Mouse (Mus musculus) stomach, embryonic 16.5 days (tissue): ENCODE results near the gene Il1rapl2. TPM values are rescaled to one million over a fixed set of nuclear protein-coding genes. Genes with fewer than 3 reads are reported as not detected.

ENCODE experiments used
- ATAC-seq: fragments of 200-750 bp; cut with Nextera tagmentation; 2 replicates; pipeline ENCODE4 v1.8.0; 2017; ENCODE audit warnings: moderate number of reproducible peaks, moderate TSS enrichment; ENCODE audit not compliant: insufficient read depth, low FRiP score
- H3K27ac ChIP-seq: fragments of 300-500 bp; sonication (generic); 2 replicates; pipeline ENCODE4 v1.5.1; 2014; ENCODE audit warnings: low read length
- H3K27me3 ChIP-seq: fragments of 300-500 bp; sonication (generic); 2 replicates; pipeline ENCODE4 v1.6.1; 2014; ENCODE audit warnings: low read length, control low read depth, mixed read lengths; ENCODE audit not compliant: control insufficient read depth, insufficient read depth
- H3K36me3 ChIP-seq: fragments of 300-500 bp; sonication (generic); 2 replicates; pipeline ENCODE4 v1.6.1; 2014; ENCODE audit warnings: low read length; ENCODE audit not compliant: control insufficient read depth, insufficient read depth
- H3K4me1 ChIP-seq: fragments of 300-500 bp; sonication (generic); 2 replicates; pipeline ENCODE4 v1.6.1; 2014; ENCODE audit warnings: low read length, control low read depth, mixed read lengths; ENCODE audit not compliant: control insufficient read depth, insufficient read depth
- H3K4me2 ChIP-seq: fragments of 300-500 bp; sonication (generic); 2 replicates; pipeline ENCODE4 v1.6.1; 2014; ENCODE audit warnings: low read depth, low read length, mixed read lengths
- H3K4me3 ChIP-seq: fragments of 300-500 bp; sonication (generic); replicated peaks from 2 replicates; pipeline ENCODE4 v1.5.1; 2014; ENCODE audit warnings: mild to moderate bottlenecking, low read length
- H3K9ac ChIP-seq: fragments of 300-500 bp; sonication (generic); 2 replicates; pipeline ENCODE4 v1.6.1; 2014; ENCODE audit warnings: low read length
- H3K9me3 ChIP-seq: fragments of 300-500 bp; sonication (generic); replicated peaks from 2 replicates; pipeline ENCODE4 v1.6.1; 2016; ENCODE audit warnings: low read length, control low read depth; ENCODE audit not compliant: control insufficient read depth
- WGBS: fragments of 180-500 bp; shearing (Covaris S2); extraction: QIAGEN DNeasy Blood & Tissue Kit; methylation state at CpG from one replicate; pipeline ENCODE4 v1.1.7; 2014; 5-methylcytosine and 5-hydroxymethylcytosine counted together
- polyA plus RNA-seq: library from polyadenylated mRNA; unstranded; fragments of >200 nt; fragmentation: Nextera tagmentation; extraction: Ambion mirVana; gene quantifications from 2 replicates; pipeline ENCODE4 v1.2.1, GENCODE M21; 2015

Il1rapl2 gene
- polyA plus RNA-seq, 1 experiment from 2014 or later = 0.12 TPM

DNA sequence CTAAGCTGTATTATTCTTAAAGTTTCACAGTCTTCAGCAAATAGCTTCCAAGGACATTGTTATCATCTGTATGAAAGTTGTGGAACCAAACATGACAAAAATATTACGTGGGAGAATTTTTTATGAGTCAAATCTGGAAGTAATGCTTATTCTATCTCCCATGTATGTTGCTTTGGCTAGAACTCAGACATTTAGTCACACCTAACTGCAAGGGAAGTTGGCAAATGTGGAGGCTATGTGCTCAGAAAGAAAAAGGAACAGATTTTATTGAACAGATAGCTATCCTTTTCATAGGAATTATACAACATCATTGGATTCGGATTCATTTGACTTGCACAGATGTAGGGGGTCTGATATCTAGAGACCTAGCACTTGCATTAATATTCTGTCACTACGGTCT lies 908.1 kb downstream of the Il1rapl2 start:
- H3K27me3 ChIP-seq = no peaks in the 10 kb centered on the region
- no peak overlapping the region for H3K4me2 ChIP-seq
- H3K9me3 ChIP-seq = no peaks in the 10 kb centered on the region
- no peak overlapping the region for H3K9ac ChIP-seq
- ATAC-seq = no peak
- WGBS = 74% methylated on average over 3 of the region's 3 CpGs
- H3K4me1 ChIP-seq = no peaks in the 10 kb centered on the region
- H3K27ac ChIP-seq = no peak overlapping the region
- H3K36me3 ChIP-seq = no peaks in the 10 kb centered on the region
- no peak overlapping the region for H3K4me3 ChIP-seq

DNA sequence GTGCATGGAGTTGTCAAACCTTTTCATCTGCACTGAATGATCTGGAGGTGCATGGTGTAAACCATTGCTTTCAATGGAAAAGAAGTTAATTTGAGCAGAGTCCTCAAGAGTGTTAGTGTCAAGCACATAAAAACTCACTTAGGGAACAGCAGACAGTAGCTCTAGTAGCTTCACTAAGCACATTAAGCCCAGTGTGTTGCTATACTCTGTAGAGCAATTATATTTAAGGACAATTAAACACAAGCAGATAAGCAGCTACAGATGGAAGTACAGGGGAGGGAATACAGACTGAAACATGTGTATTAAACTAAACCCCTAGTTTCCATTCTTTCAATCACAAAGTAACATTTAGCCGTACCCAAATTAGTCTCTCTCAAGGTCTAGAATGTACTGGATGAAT lies 930.1 kb downstream of the Il1rapl2 start:
- Histone ChIP-seq H3K36me3 (no peaks in the 10 kb centered on the region), H3K9me3 (no peaks in the 10 kb centered on the region), H3K4me2 (no peak overlapping the region), H3K27ac (no peak overlapping the region), H3K27me3 (no peaks in the 10 kb centered on the region), H3K9ac (no peak overlapping the region), H3K4me1 (no peaks in the 10 kb centered on the region), H3K4me3 (no peak overlapping the region)
- 89% methylated on average over 1 of the region's 1 CpGs for WGBS
- no peak for ATAC-seq

DNA sequence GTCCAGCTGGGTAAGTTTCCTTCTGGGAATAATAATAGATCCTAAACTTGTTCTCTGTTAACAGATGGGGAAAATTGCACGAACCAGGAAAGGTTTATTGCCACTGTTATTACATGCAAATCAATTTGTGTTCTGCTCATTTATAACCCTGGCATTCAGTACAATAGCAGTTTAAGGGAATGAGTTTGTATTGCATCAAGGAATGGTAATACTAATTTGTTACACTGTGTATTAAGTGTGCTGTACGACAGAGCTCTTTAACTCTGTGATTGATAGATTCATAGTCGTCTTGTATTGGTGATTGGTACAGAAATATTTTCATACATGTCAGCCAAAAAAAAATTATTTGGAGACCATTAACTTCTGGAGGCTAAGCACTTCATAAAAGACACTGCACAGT lies 934.6 kb downstream of the Il1rapl2 start:
- ATAC-seq = no peak
- Histone ChIP-seq H3K9me3 (no peaks in the 10 kb centered on the region), H3K27me3 (no peaks in the 10 kb centered on the region), H3K4me3 (no peak overlapping the region), H3K9ac (no peak overlapping the region), H3K27ac (no peak overlapping the region), H3K4me1 (no peaks in the 10 kb centered on the region), H3K4me2 (no peak overlapping the region), H3K36me3 (no peaks in the 10 kb centered on the region)
- 55% methylated on average over 3 of the region's 3 CpGs for WGBS

DNA sequence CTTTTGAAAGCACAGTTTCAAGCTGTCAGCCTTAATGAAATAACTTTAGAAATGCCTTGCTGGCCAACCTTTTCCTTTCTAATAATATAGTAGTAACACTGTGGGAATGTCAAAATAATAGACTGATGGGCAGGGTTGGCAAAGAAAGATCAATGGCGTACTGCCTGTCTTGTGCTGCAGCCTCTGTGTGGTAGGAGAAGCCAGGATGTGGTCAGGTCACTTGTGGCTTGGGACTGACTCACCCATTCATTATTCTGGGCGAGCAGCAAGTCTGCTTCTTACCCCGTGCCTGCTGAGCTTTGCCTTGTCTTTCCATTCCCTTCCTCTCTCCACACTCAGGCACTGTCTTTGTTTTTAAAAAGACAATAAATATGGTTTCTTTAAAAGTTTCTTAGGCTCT lies 1049.7 kb downstream of the Il1rapl2 start:
- no peaks in the 10 kb centered on the region for H3K27me3 ChIP-seq
- no peaks in the 10 kb centered on the region for H3K4me1 ChIP-seq
- no peak for ATAC-seq

DNA sequence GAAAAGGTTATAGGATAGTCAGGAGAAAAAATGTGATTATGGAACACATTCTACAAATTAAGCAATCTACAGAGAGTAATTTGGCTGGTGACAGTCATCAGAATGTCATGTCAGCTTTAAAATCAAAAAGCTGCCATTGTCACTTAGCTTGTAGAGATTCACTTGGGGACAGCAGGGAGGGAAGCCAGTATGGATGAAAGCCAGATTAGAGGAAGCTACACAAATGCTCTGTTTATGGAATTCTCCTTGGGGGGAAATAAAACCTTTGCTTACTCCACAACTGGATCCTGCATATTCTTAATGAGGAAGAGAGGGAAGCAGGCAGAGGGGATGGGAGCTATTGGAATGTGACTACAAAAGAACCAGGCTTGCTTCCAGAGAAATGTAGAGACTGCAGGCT lies 1054.9 kb downstream of the Il1rapl2 start:
- no peak for ATAC-seq
- no peak overlapping the region for H3K9ac ChIP-seq
- no peaks in the 10 kb centered on the region for H3K36me3 ChIP-seq

More for the DNA sequence above, 1049.7 kb downstream of the Il1rapl2 start:
- no peak overlapping the region for H3K4me2 ChIP-seq
- no peaks in the 10 kb centered on the region for H3K9me3 ChIP-seq
- no peak overlapping the region for H3K27ac ChIP-seq
- H3K4me3 ChIP-seq = no peak overlapping the region
- H3K9ac ChIP-seq = no peak overlapping the region
- WGBS = 69% methylated on average over 3 of the region's 3 CpGs
- no peaks in the 10 kb centered on the region for H3K36me3 ChIP-seq

DNA sequence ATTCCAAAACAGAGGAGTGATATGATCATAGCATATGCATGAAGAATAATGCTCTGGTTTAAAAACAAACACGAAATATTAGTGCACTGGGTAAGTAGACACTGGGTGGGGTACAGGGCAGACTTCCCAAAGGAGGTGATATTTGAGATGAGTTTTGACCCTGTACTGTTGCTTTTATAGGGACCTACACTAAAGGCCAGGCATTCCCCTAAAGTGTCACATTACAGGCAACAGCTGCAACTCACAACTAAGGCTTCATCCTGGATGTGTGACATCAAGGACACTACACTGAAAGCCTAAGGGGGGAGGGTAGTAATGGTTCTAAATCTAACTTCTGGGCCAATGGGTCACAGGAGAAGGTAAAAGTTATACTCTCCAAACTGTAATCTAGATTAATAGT lies 1152.0 kb downstream of the Il1rapl2 start:
- WGBS = 47% methylated on average over 1 of the region's 1 CpGs
- ATAC-seq = no peak
- no peak overlapping the region for H3K4me3 ChIP-seq
- no peak overlapping the region for H3K4me2 ChIP-seq
- no peaks in the 10 kb centered on the region for H3K4me1 ChIP-seq
- no peaks in the 10 kb centered on the region for H3K36me3 ChIP-seq
- H3K9me3 ChIP-seq = no peaks in the 10 kb centered on the region
- no peak overlapping the region for H3K9ac ChIP-seq
- no peak overlapping the region for H3K27ac ChIP-seq
- H3K27me3 ChIP-seq = 0 out of 2 replicates have a peak, but pooled peaks cover 3% of the 10 kb centered on the region

More for the DNA sequence above, 1054.9 kb downstream of the Il1rapl2 start:
- no peaks in the 10 kb centered on the region for H3K9me3 ChIP-seq
- no peak overlapping the region for H3K27ac ChIP-seq
- no peak overlapping the region for H3K4me2 ChIP-seq
- no peak overlapping the region for H3K4me3 ChIP-seq
- no peaks in the 10 kb centered on the region for H3K27me3 ChIP-seq
- no peaks in the 10 kb centered on the region for H3K4me1 ChIP-seq

DNA sequence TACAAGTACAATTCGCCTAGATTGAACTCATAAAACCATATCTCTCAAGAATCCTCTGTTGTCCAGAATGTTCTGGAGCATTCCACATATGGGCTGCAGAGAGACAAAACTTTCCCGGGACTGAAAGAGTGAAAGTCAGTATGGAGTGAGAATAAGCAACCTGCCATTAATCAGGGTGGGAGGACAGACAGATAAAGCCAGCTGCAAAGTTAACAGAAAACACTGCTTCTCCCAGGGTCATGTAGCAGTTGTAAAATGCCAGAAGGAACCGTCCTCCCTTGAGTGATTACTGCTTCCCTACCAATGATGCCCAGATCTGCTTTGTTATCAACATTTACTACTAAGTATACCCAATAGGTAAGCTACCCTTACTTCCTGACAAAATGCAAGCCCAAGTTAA lies 1230.5 kb downstream of the Il1rapl2 start:
- Histone ChIP-seq H3K27ac (no peak overlapping the region), H3K4me1 (no peaks in the 10 kb centered on the region), H3K9ac (no peak overlapping the region), H3K36me3 (no peaks in the 10 kb centered on the region), H3K9me3 (no peaks in the 10 kb centered on the region), H3K4me2 (no peak overlapping the region), H3K4me3 (no peak overlapping the region), H3K27me3 (no peaks in the 10 kb centered on the region)
- WGBS = 29% methylated on average over 3 of the region's 3 CpGs
- no peak for ATAC-seq

DNA sequence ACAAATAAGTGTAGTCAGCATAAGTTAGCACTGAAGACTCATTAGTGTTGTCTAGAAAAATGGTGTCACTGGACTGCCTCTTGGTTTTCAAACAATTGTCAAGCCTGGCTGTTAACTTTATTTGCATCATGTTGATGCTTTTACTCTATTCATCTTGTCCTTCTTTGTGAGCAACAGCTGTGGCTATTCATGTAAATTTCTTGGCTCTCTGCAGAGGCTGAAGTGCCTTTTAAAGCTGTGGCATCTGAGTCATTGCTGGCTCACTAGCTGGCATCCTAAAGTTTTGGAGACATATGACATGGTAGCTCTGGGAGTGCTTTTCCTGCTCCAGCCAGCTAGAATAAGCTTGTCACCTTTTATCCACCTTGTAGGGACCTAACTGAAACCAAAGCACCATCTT lies 1261.5 kb downstream of the Il1rapl2 start:
- Histone ChIP-seq H3K4me3 (no peak overlapping the region), H3K9ac (no peak overlapping the region), H3K4me2 (no peak overlapping the region), H3K27me3 (no peaks in the 10 kb centered on the region; the same call in 1 of the 2 replicates), H3K36me3 (no peaks in the 10 kb centered on the region), H3K9me3 (no peaks in the 10 kb centered on the region), H3K4me1 (no peaks in the 10 kb centered on the region), H3K27ac (no peak overlapping the region)
- no peak for ATAC-seq

DNA sequence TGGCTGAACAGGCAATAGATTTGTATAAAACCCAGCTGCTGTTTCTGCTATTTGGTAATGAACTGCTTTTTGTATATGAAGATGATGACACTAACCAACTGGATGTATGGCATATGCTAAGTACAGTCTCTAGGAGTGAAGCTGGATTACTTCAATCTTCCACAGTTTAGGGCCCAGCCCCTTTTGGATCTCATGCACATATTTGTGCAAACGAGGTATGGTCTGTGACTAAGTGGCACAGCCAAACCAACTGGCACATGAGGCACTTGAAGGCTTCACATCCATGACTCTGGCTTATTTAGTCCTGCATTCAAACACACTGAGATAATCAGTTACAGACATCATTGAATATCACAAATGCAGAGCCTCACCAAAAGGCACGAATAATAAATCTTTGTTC lies 1263.5 kb downstream of the Il1rapl2 start:
- H3K4me1 ChIP-seq = no peaks in the 10 kb centered on the region
- no peaks in the 10 kb centered on the region for H3K9me3 ChIP-seq
- H3K4me2 ChIP-seq = no peak overlapping the region
- H3K4me3 ChIP-seq = no peak overlapping the region
- no peaks in the 10 kb centered on the region for H3K36me3 ChIP-seq
- WGBS = 53% methylated on average over 2 of the region's 2 CpGs
- H3K27me3 ChIP-seq = no peaks in the 10 kb centered on the region; the same call in 1 of the 2 replicates
- no peak overlapping the region for H3K27ac ChIP-seq
- no peak for ATAC-seq
- H3K9ac ChIP-seq = no peak overlapping the region

DNA sequence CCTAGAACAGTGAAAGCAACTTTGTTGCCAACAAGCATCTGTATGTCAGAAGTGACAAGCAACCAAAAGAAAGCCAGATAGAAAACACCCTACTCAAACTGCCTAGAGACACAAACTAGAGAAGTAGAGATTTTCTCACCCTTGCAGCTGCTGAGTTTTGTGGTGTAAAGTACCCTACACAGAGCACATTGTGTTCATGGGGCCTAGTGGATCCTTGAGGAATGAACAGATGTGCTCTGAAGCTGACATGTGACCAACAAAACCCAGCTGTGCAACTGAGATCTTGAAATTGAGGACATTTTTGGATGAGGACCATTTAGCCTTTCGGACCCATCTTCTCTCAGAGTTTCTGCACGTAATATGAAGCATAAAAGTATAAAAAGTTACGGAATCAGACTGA lies 1268.0 kb downstream of the Il1rapl2 start:
- H3K9me3 ChIP-seq = no peaks in the 10 kb centered on the region
- H3K27ac ChIP-seq = no peak overlapping the region
- ATAC-seq = no peak
- H3K9ac ChIP-seq = no peak overlapping the region
- WGBS = 72% methylated on average over 3 of the region's 3 CpGs
- H3K36me3 ChIP-seq = no peaks in the 10 kb centered on the region
- H3K4me1 ChIP-seq = no peaks in the 10 kb centered on the region
- no peak overlapping the region for H3K4me2 ChIP-seq
- no peaks in the 10 kb centered on the region; the same call in 1 of the 2 replicates for H3K27me3 ChIP-seq
- H3K4me3 ChIP-seq = no peak overlapping the region
